Mouse (Mus musculus): ENCODE data around the gene Ccnc. TPM values are rescaled to one million over a fixed set of nuclear protein-coding genes. Genes with fewer than 3 reads are reported as not detected.

Ccnc gene
- polyA plus RNA-seq, 1 experiment from 2014 or later: 80.0 TPM

- Histone ChIP-seq H3K4me2 (ENCODE audit: low read length) (peak within 1 kb of the TSS; percentile 35), H3K4me1 (ENCODE audit: control insufficient read depth, insufficient read depth, low read length) (peaks cover 13% of the 10 kb centered on the region), H3K27ac (replicated peaks; ENCODE audit: low read depth, low read length) (no peak within 1 kb of the TSS), H3K9me3 (ENCODE audit: control insufficient read depth, low read length) (no peaks in the 10 kb centered on the region), H3K4me3 (replicated peaks; ENCODE audit: low read depth, low read length) (peak within 1 kb of the TSS; percentile 7; the same call in 1 of the 2 replicates), H3K9ac (replicated peaks; ENCODE audit: low read length) (no peak within 1 kb of the TSS), H3K27me3 (ENCODE audit: control insufficient read depth, insufficient read depth, low read length) (peaks cover 89% of the 10 kb centered on the region), H3K36me3 (ENCODE audit: control insufficient read depth, insufficient read depth, low read length) (no peaks in the 10 kb centered on the region)
- WGBS: under 1% methylated on average over 38 of the region's 38 CpGs
- ATAC-seq (ENCODE audit: low FRiP score, low TSS enrichment) (peak; percentile 46; the same call in 1 of the 2 replicates), DNase-seq (peak; percentile 56)
These were observed 41.9 kb upstream of the Ccnc start, which contains the start of gene Prdm13 for GRCm38 (mm10) chr4:21685595-21686091. Prdm13 (minus strand) TSS chr4:21685963.

GRCm38 (mm10) chr4:21686416-21686815 lies 41.1 kb upstream of the Ccnc start:
- Histone ChIP-seq H3K4me2 (ENCODE audit: low read length) (no peak overlapping the region), H3K27me3 (ENCODE audit: control insufficient read depth, insufficient read depth, low read length) (peaks cover 89% of the 10 kb centered on the region), H3K4me3 (replicated peaks; ENCODE audit: low read depth, low read length) (no peak overlapping the region), H3K9me3 (ENCODE audit: control insufficient read depth, low read length) (no peaks in the 10 kb centered on the region), H3K9ac (replicated peaks; ENCODE audit: low read length) (no peak overlapping the region), H3K36me3 (ENCODE audit: control insufficient read depth, insufficient read depth, low read length) (no peaks in the 10 kb centered on the region), H3K4me1 (ENCODE audit: control insufficient read depth, insufficient read depth, low read length) (peaks cover 13% of the 10 kb centered on the region), H3K27ac (replicated peaks; ENCODE audit: low read depth, low read length) (no peak overlapping the region)
- ATAC-seq (ENCODE audit: low FRiP score, low TSS enrichment) (no peak), DNase-seq (peak; percentile 30)
- WGBS: under 1% methylated on average over 11 of the region's 11 CpGs

- Histone ChIP-seq H3K4me3 (replicated peaks; ENCODE audit: low read depth, low read length) (no peak overlapping the region), H3K36me3 (ENCODE audit: control insufficient read depth, insufficient read depth, low read length) (no peaks in the 10 kb centered on the region), H3K27me3 (ENCODE audit: control insufficient read depth, insufficient read depth, low read length) (peaks cover 89% of the 10 kb centered on the region), H3K4me2 (ENCODE audit: low read length) (no peak overlapping the region), H3K27ac (replicated peaks; ENCODE audit: low read depth, low read length) (no peak overlapping the region), H3K4me1 (ENCODE audit: control insufficient read depth, insufficient read depth, low read length) (peaks cover 13% of the 10 kb centered on the region), H3K9ac (replicated peaks; ENCODE audit: low read length) (no peak overlapping the region), H3K9me3 (ENCODE audit: control insufficient read depth, low read length) (no peaks in the 10 kb centered on the region)
- ATAC-seq (ENCODE audit: low FRiP score, low TSS enrichment): no peak
- WGBS: 4% methylated on average over 5 of the region's 5 CpGs
- peak; percentile 38 for DNase-seq
These were observed 40.6 kb upstream of the Ccnc start for GRCm38 (mm10) chr4:21686934-21687333.

GRCm38 (mm10) chr4:21687783-21688702 lies 39.5 kb upstream of the Ccnc start:
- H3K9me3 ChIP-seq (ENCODE audit: control insufficient read depth, low read length): 0 out of 2 replicates have a peak, but pooled peaks cover under 1% of the 10 kb centered on the region
- H3K9ac ChIP-seq (replicated peaks; ENCODE audit: low read length): peak overlapping the region; percentile 42
- WGBS: under 1% methylated on average over 50 of the region's 51 CpGs
- H3K4me1 ChIP-seq (ENCODE audit: control insufficient read depth, insufficient read depth, low read length): peaks cover 13% of the 10 kb centered on the region
- DNase-seq (peak; percentile 60), ATAC-seq (ENCODE audit: low FRiP score, low TSS enrichment) (peak; percentile 55)
- peak overlapping the region; percentile 77 for H3K4me2 ChIP-seq (ENCODE audit: low read length)
- peaks cover 89% of the 10 kb centered on the region for H3K27me3 ChIP-seq (ENCODE audit: control insufficient read depth, insufficient read depth, low read length)
- peak overlapping the region; percentile 39 for H3K4me3 ChIP-seq (replicated peaks; ENCODE audit: low read depth, low read length)
- H3K27ac ChIP-seq (replicated peaks; ENCODE audit: low read depth, low read length): 0 out of 2 replicates have a peak overlapping the region, but pooled peaks have one; percentile 57
- no peaks in the 10 kb centered on the region for H3K36me3 ChIP-seq (ENCODE audit: control insufficient read depth, insufficient read depth, low read length)

- H3K4me2 ChIP-seq (ENCODE audit: low read length): peak overlapping the region; percentile 77
- peak overlapping the region; percentile 57; the same call in 1 of the 2 replicates for H3K27ac ChIP-seq (replicated peaks; ENCODE audit: low read depth, low read length)
- ATAC-seq (ENCODE audit: low FRiP score, low TSS enrichment) (peak; percentile 63), DNase-seq (peak; percentile 74)
- H3K9ac ChIP-seq (replicated peaks; ENCODE audit: low read length): peak overlapping the region; percentile 42
- peak overlapping the region; percentile 39 for H3K4me3 ChIP-seq (replicated peaks; ENCODE audit: low read depth, low read length)
- under 1% methylated on average over 64 of the region's 64 CpGs for WGBS
- H3K27me3 ChIP-seq (ENCODE audit: control insufficient read depth, insufficient read depth, low read length): peaks cover 88% of the 10 kb centered on the region
- H3K9me3 ChIP-seq (ENCODE audit: control insufficient read depth, low read length): 0 out of 2 replicates have a peak, but pooled peaks cover 3% of the 10 kb centered on the region
- peaks cover 13% of the 10 kb centered on the region for H3K4me1 ChIP-seq (ENCODE audit: control insufficient read depth, insufficient read depth, low read length)
- no peaks in the 10 kb centered on the region for H3K36me3 ChIP-seq (ENCODE audit: control insufficient read depth, insufficient read depth, low read length)
These were observed 38.7 kb upstream of the Ccnc start for GRCm38 (mm10) chr4:21688703-21689200.

- H3K4me3 ChIP-seq (replicated peaks; ENCODE audit: low read depth, low read length): peak overlapping the region; percentile 39; the same call in 1 of the 2 replicates
- WGBS: under 1% methylated on average over 18 of the region's 18 CpGs
These were observed 38.0 kb upstream of the Ccnc start for GRCm38 (mm10) chr4:21689492-21689941.

GRCm38 (mm10) chr4:21690221-21690620 lies 37.3 kb upstream of the Ccnc start:
- Histone ChIP-seq H3K4me1 (ENCODE audit: control insufficient read depth, insufficient read depth, low read length) (peaks cover 13% of the 10 kb centered on the region), H3K9ac (replicated peaks; ENCODE audit: low read length) (no peak overlapping the region), H3K27ac (replicated peaks; ENCODE audit: low read depth, low read length) (no peak overlapping the region), H3K36me3 (ENCODE audit: control insufficient read depth, insufficient read depth, low read length) (no peaks in the 10 kb centered on the region), H3K9me3 (ENCODE audit: control insufficient read depth, low read length) (0 out of 2 replicates have a peak, but pooled peaks cover 3% of the 10 kb centered on the region), H3K4me3 (replicated peaks; ENCODE audit: low read depth, low read length) (no peak overlapping the region), H3K4me2 (ENCODE audit: low read length) (no peak overlapping the region), H3K27me3 (ENCODE audit: control insufficient read depth, insufficient read depth, low read length) (peaks cover 77% of the 10 kb centered on the region)
- DNase-seq: peak; percentile 30
- ATAC-seq (ENCODE audit: low FRiP score, low TSS enrichment): no peak
- 11% methylated on average over 7 of the region's 7 CpGs for WGBS

More at GRCm38 (mm10) chr4:21689492-21689941, 38.0 kb upstream of the Ccnc start:
- Histone ChIP-seq H3K9me3 (ENCODE audit: control insufficient read depth, low read length) (0 out of 2 replicates have a peak, but pooled peaks cover 3% of the 10 kb centered on the region), H3K4me2 (ENCODE audit: low read length) (peak overlapping the region; percentile 77), H3K27ac (replicated peaks; ENCODE audit: low read depth, low read length) (no peak overlapping the region), H3K9ac (replicated peaks; ENCODE audit: low read length) (no peak overlapping the region), H3K4me1 (ENCODE audit: control insufficient read depth, insufficient read depth, low read length) (peaks cover 13% of the 10 kb centered on the region), H3K27me3 (ENCODE audit: control insufficient read depth, insufficient read depth, low read length) (peaks cover 81% of the 10 kb centered on the region), H3K36me3 (ENCODE audit: control insufficient read depth, insufficient read depth, low read length) (no peaks in the 10 kb centered on the region)
- ATAC-seq (ENCODE audit: low FRiP score, low TSS enrichment) (peak; percentile 24; the same call in 1 of the 2 replicates), DNase-seq (peak; percentile 69)

- WGBS: 29% methylated on average over 7 of the region's 7 CpGs
These were observed 31.8 kb upstream of the Ccnc start for GRCm38 (mm10) chr4:21695638-21696254.

More at GRCm38 (mm10) chr4:21695638-21696254, 31.8 kb upstream of the Ccnc start:
- peak; percentile 65 for DNase-seq
- Histone ChIP-seq H3K9ac (replicated peaks; ENCODE audit: low read length) (no peak overlapping the region), H3K4me3 (replicated peaks; ENCODE audit: low read depth, low read length) (no peak overlapping the region), H3K27ac (replicated peaks; ENCODE audit: low read depth, low read length) (no peak overlapping the region), H3K36me3 (ENCODE audit: control insufficient read depth, insufficient read depth, low read length) (no peaks in the 10 kb centered on the region), H3K4me1 (ENCODE audit: control insufficient read depth, insufficient read depth, low read length) (no peaks in the 10 kb centered on the region), H3K9me3 (ENCODE audit: control insufficient read depth, low read length) (0 out of 2 replicates have a peak, but pooled peaks cover 3% of the 10 kb centered on the region), H3K27me3 (ENCODE audit: control insufficient read depth, insufficient read depth, low read length) (peaks cover 39% of the 10 kb centered on the region), H3K4me2 (ENCODE audit: low read length) (no peak overlapping the region)
- no peak; the same call in 1 of the 2 replicates for ATAC-seq (ENCODE audit: low FRiP score, low TSS enrichment)
